Mouse (Mus musculus) heart, adult 8-10 months (tissue): ENCODE measurements around the gene Irf4. TPM values are rescaled to one million over a fixed set of nuclear protein-coding genes. Genes with fewer than 3 reads are reported as not detected.

Experiments used
- DNase-seq: peaks from one replicate; pipeline ENCODE4 v3.0.0; 2022; ENCODE audit warnings: low spot score
- total RNA-seq, 4 experiments: library from RNA; stranded (reverse); gene quantifications; 2 replicates each; pipeline ENCODE4 v1.2.4; 2022

Irf4 gene
- total RNA-seq, 4 experiments from 2014 or later, result 0.88 to 1.9 (median 1.3) TPM

DNA sequence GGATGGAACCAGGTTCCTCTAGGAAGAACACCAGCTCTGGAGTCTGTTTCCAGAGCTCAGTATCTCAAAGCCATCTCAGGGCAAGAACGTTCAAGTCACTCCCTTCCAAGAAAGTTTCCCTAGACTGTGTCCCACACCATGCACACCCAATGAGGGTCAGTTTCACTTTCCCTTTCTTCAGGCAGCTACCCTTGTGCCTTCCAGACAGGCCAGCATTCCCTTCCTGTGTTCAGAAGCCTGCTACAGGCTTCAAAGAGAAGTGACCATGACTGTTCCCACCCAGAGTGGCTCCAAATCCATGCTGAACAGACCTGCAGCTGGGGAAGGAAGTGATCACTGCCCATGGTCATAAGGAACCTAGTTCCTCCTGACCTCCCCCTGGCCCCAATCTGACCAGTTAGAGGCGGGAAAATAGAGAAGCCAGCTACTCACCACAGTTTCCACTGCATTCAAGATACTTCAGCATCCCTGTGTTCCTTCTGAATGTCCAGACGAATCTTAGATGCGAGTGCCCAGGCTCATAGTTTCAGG is 10.7 kb upstream of the Irf4 start:
- no peak for DNase-seq

DNA sequence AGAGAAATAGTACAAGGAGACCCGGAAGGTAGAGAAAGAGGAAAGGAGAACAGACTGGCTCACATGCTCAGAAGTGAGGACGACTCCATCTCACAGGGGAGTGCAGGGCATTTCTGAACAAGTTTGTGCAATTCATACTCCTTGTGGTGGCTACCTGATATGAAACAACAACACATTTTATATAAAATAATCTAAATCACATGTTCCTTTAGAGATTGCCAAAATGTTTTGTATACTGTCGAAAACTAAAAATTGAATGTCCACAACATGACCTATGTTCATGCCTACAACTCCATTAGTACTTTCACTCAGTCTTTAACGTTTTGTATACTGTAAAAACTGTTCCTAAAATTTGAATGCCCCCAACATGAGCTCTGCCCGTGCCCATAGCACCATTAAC is 7.9 kb upstream of the Irf4 start:
- no peak for DNase-seq

DNA sequence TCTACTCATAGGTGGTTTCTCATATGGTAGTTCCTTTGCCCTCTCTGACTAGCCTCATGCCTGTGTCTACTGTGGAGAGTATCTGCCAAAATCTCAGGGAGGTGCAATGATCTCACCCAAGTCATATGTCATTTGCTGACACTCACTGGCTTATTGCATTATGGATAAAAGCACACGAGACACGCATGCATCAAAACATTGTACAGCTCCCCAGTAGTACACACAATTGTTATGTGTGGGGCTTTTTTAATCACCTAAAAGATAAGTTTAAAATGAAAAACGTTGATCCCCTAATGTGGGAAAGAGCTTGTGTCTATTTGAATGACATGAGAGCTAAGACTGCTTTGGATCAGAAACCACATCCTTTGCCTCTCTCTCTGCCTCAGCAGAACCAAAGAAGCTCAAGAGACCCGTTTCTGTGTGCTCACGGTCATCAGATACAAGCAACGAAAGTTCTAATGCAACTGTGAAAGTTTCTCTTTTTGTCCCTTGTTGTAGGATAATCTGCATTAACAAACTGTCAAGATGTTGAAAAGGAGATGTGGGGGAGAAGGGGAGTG is 6.5 kb upstream of the Irf4 start:
- no peak for DNase-seq

DNA sequence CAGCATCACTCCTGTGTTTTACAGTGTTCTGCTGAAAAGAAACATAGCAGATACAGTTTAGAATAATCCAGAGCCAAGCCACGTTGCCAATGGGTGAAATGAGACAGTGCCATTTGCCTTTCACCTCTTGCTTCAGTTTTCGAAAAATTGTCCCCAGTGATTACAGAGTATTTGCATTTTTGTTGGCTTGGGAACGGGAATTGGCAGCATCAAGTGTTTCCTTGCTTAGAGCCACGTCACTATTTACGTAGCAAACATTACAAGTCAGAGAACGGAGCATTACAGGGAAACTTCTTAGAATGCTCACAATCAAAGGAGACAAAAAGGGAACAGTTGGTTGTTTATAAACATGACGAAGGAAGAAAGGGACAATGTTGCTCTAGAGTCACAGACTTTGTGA is 3.9 kb upstream of the Irf4 start:
- no peak for DNase-seq

DNA sequence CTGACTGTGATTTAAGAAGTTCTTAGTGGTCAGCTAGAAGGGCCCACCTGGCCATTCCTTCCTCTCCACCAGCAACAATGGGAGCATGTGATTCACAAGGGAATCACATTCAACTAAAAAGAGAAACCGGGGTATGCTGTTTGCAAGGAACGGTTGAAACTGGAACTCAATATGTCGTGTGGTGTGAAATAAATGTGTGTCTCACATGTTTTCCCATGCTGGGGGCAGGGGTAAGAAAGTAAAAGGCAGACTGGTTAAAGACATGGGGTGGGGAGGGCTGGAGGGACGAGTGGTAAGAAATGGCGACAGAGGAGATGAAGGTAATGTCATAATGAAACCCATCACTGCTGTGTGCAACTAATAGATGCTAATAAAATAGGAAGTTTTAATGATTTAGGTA is 2.0 kb upstream of the Irf4 start:
- no peak for DNase-seq

DNA sequence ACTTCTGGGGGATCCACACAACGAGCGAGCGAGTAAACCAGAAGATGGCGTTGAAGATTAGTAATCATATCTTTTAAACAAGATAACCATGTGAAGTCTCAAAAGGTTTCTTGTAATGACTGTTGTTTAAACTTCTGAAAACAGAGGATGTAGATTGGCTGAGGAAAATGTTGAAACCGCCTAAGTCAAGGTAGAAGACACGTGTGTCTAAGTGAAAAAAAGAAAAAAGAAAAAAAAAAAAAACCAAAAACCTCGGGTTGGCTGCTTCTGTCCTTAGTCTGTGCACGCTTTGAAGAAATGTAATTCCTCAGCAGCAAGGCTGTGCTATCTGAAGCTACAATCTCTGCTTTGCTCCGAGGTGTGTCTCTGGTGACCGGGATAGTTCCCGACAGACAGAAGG is 1.5 kb upstream of the Irf4 start:
- no peak for DNase-seq

DNA sequence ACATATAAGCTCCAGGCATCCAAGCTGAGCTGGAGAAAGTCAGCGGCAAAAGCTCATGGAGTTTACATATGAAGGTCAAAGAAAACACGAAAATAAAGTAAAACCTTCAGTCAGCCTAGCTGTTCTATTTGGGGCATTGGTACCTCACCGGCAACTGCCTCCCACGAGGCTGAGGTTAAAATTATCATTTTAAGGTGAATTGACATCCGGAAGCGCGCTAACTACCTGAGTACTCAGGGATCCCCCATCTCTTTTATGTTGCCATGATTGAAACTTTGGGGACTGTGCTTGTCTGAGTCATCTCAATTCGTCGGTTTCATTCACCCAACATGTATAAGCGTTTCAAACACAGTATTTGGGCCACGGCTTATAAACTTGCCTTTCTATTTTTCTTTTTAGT is 705 bp upstream of the Irf4 start:
- no peak for DNase-seq

DNA sequence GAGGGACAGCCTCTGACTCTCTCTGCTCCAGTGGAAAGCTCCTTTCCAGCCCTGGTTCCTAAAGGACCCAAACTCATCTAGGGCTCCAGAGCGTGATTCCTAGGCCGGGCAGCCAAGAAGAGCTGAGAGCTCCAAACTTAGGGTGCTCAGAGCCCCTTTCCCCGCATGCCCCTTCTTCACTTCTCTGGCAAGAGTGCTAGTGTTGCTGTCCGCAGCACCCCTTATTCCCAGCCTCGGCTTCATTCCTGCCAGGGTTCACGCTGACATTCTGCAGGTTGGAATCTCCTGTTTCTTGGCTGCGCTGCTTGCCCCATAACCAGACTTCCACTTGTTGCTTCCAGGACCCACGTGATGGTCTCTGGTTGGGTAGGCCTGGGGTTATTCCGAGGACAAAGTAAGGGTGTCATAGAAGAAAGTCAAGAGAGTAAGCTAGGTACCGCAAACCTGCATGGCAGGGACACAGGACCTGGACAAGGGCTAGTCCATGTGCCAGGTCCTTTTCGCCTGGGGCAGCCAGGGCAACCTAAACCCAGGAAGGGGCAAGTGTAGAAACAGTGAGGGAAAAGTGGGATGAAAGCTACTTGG is 623 bp downstream of the Irf4 start:
- no peak for DNase-seq

DNA sequence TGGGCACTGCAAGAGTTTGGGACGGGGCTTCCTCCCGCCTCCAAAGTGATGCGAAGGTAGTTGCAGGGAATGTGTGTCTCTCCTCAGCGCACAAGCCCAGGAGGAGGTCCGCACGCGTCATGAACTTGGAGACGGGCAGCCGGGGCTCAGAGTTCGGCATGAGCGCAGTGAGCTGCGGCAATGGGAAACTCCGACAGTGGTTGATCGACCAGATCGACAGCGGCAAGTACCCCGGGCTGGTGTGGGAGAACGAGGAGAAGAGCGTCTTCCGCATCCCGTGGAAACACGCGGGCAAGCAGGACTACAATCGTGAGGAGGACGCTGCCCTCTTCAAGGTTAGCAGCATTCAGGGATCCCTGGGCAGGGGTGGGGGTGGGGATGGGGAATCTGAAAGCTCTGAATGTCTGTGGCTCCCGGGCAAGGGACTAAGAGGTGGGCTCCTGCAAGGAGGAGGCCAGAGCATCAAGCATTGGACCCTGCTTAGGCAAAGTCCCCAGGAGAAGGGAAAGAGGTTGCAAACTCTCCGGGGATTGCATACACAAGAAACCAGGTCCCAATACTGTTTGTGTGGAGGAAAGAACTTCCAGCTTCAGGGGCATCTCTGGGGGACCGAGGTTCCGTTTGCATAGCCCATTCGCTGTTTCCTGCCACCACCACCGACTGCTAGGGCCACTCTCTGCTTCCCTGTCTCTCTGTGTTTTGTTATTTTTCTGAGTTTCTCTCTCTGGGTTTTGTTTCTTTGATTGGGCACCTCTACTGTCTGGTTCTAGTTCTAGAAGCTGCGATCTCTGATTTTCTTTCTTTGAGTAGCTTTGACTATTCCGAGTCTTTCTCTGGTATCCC is 1.7 kb downstream of the Irf4 start:
- DNase-seq, result no peak

DNA sequence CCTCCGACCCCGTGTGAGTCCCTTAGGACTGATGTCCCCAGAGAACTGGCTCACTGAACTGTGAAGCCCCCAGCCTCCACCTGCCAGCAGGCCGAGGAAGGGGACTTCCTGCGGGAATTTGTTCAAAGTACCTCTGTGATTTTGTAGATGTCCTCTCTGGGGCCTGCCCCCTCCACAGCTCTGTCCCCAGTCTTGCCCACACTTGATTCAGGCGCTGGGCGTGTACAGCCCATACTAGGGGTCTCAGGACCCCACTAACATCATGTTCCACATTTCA is 2.2 kb downstream of the Irf4 start:
- no peak for DNase-seq

DNA sequence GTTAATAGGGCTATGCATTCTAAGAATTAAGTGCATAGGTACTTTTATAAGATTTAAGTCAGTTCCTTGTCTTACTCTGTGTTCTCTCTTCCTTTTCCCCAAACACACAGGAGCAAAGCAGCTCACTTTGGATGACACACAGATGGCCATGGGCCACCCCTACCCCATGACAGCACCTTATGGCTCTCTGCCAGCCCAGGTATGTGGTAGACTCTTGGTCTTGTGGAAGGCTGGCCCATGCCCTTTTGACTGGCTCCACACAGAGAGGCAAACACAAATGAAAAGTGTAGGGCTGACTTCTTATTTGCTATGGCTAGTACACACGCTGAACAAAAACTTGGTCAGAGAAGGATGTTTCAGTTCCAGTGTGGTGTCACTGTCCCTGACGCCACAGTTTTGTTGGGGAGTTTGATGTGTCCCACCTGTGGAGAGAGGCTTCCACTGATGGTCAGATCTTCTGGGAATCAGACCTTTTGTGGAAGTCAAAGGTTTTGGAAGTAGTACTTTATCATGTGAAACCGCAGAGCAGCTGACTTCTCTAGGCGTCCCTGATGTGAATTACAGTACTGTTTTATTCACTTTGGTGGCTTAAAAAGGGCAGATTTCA is 3.7 kb downstream of the Irf4 start:
- DNase-seq, result no peak

DNA sequence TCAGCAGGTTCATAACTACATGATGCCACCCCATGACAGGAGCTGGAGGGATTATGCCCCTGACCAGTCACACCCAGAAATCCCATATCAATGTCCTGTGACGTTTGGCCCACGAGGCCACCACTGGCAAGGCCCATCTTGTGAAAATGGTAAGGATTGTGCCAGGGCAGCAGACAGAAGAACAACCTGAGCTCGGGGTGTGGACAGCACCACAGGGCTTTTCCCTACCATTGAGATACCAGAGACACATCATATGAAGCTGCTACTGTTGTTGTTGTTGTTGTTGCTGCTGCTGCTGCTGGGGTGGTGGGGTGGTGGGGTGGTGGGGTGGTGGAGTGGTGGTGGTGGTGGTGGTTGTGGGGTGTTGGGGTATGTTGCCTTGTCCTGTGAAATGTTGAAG is 4.4 kb downstream of the Irf4 start:
- no peak for DNase-seq

DNA sequence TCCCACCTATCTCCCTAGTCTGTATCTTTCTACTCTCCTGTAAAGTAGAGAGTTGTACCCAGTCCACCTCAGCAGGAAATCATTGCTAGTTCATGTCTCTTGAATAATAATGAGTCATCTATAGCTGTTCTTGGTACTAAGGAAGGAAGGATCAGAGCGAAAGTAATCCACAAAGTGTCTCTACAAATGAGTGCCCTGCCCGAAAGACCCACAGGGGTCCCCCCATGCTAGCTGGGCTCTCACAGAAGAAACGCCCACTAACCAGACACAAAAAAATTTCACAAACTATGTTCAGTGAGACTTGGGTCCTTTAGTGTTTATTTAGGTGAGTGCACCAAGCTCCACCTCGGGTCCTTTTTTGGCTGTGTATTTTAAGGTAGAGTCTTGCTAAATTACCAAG is 5.0 kb downstream of the Irf4 start:
- no peak for DNase-seq

DNA sequence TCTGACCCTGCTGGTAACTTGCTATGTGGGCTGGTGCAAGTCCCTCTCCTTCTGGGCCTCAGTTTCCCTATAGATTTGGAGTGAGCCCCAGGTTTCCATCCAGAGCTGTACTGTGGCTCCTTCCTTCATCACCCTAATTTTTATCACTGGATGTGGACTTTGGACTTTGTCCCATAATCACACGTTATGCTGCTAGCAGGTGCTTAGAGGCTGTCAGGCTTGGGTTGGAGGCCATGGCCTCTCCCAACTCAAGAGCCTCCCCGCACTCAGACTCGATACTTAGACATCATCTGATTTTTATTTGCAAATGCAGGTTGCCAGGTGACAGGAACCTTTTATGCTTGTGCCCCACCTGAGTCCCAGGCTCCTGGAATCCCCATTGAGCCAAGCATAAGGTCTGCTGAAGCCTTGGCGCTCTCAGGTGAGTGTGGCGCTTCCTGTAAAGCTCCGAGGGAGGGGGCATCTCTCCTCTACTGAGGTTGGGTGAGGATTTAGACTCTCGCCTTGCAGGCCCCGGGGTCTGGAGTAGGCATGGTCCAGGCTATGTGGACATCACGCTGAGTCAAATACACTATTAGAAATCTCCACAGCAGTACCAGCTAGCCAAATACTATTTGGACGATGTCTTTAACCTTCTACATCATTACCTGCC is 5.9 kb downstream of the Irf4 start:
- no peak for DNase-seq

DNA sequence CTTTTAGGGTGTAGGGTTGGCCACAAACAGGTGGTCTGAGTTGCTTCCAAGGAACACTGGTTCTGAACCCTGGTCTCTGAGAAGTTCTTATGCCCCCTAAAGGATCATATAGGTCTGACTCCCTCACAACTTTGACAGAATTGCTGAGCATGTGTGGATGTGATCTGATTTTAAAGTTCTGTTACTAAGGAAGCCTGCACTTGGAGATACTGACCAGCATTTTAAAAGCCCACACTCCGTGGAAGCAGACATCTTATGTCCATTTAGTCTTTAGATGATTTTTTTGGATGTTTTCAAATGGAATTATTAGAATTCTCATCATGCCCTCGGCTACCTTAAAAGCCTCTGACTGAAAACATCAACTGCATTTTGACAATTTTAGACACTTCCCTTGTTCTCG is 6.6 kb downstream of the Irf4 start:
- DNase-seq, result no peak

DNA sequence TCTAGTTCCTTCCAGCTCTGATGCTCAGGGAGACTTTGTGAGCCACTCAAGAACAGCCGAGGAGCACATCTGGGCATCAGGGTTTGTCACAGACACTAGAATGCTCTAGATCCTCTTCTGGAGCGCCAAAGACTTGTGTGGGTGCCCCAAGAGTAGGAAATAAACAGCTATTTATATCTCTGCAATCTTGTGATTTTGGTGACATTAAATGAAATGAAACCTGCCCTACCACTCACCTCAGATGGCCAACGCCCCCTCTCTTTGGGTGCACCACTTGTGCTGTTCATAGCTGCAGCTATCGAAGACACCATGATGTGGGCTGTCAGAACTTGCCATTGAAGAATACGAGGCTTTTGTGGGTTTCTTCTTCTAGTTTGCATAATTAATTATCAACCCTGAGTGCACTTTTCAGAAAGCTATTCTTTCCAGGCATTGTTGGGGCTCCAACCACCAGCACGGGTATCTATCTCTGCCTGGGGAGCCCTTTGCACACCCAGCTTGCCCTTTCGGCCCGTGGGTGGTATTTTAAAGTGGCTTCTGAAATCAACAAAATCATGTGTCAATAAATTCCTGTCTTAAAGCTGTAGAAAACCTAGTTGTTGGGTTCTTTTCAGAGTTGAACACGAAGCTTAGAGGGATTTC is 7.1 kb downstream of the Irf4 start:
- no peak for DNase-seq

DNA sequence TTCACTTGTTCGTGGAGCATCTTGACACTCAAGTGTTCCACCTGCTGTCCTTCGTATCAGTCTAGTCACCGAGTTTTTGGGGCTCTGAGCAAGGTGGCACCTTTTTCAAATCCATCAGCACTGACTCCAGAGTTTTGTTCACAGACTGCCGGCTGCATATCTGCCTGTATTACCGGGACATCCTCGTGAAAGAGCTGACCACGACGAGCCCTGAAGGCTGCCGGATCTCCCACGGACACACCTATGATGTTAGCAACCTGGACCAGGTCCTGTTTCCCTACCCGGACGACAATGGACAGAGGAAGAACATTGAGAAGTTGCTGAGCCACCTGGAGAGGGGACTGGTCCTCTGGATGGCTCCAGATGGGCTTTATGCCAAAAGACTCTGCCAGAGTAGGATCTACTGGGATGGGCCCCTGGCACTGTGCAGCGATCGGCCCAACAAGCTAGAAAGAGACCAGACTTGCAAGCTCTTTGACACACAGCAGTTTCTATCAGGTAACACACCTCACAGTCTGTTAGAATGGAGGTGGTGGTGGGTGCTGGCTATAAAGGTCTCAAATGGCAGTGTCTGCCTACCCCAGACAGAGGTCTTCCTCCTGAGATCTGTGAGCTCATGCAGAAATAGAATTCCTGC is 8.4 kb downstream of the Irf4 start:
- no peak for DNase-seq

DNA sequence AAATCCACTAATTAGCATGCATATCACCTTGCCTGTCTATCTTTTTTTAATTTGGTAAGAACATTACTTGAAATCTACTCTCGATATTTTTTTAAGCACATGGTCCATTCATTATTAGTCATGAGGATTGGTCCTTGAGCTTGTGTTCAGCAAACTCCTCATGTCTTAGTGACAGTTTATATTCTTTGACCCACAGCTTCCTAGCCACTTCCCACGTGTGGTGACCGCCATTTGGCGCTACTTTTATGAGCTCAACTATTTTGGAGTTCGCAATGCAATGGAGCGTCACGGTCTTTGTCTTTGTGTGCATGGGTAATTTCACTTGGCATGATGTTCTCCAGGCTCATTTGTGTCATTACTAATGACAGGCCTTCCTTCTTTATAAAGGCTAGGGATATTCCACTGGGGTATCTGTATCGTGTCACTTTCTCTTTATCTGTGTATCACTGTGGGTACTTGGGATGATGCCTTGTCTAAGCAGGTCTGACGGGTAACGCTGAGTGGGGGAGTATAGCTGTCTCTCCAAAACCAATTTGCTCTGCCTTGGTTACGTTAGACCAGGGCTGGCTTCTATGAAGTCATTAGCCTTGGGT is 9.9 kb downstream of the Irf4 start:
- DNase-seq, result no peak

DNA sequence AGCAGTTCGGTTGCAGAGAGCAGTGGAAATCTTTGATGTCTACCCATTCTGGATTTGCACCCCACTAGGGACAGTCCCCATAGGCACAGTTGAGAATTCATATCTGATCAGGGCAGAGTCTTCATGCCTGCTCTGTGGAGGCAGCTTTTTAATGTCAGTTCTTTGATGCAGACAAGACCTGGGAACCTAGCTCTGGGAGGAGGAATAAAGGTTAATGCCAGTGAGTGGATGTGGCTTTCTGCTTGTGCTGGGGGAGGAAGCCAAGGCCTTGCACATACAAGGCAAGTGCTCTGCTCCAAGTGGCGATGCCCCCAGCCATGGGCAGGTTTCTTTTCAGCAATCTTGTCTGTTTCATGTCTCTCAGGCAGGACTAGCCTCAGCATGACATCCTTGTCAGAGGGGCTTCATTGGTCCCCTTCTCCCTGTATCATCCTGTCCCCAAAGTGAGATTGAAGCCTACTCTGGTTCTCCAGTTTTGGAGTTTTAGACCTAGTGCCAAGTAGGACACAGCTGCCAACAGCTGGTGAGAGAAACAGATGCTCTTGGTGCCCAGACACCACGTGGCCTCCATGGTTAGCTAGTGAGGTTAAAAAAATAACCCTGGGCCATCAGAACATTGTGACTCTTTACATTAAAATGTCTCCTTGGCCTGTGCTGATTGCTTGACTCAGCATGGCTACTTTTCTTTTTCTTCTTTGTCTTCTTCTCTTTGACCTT is 11.5 kb downstream of the Irf4 start:
- DNase-seq, result no peak

DNA sequence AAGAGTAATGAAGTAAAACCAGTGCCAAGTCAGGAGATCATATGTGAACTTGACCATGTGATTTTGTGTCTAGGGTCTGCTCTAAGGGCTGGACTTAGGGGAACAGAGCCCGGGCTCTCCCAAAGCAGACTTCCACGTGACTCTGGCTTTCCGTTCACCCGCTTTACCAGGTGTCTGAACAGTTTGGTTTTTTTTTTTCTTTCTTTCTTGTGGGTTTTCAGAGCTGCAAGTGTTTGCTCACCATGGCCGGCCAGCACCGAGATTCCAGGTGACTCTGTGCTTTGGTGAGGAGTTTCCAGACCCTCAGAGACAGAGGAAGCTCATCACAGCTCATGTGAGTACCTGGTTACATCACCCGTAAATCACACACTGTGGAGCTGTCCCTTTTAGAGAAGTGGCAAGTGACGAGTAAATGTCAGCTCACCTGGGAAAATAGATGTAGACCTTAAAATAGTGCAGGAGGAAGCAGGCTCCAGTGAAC is 12.2 kb downstream of the Irf4 start:
- no peak for DNase-seq
